Mouse (Mus musculus) CD8-positive naive resting alpha-beta T cell, adult 2 months (primary cell): ENCODE data around the gene Ube2s.
"Not testable (repeated sequence)": the region's sequence is repeated elsewhere in the genome, so short reads cannot be mapped to it uniquely, and the experiment has no call there.

Source experiments
- DNase-seq, 2 experiments: peaks; one replicate each; pipeline ENCODE4 v3.0.0; 2022; ENCODE audit warnings: low read depth in 2 of 2, low spot score in 2 of 2

The Ube2s gene

GRCm38 (mm10) chr7:4812303-4813104 lies at the start of gene Ube2s:
Gene Ube2s, minus strand, starts transcription at chr7:4812590.
- peak; percentile 97 to 98 for DNase-seq

- not testable (repeated sequence) for DNase-seq
Measured at GRCm38 (mm10) chr7:4860926-4861325, 48.5 kb upstream of the Ube2s start.

GRCm38 (mm10) chr7:4859418-4859978 lies 47.1 kb upstream of the Ube2s start:
- DNase-seq, result no peak

GRCm38 (mm10) chr7:4857321-4857720 lies 44.9 kb upstream of the Ube2s start:
- DNase-seq, result no peak

GRCm38 (mm10) chr7:4856508-4856907 lies 44.1 kb upstream of the Ube2s start:
- no peak for DNase-seq

GRCm38 (mm10) chr7:4853613-4854012 lies 41.2 kb upstream of the Ube2s start:
- no peak for DNase-seq

GRCm38 (mm10) chr7:4851315-4851688 lies 38.9 kb upstream of the Ube2s start:
- no peak for DNase-seq

GRCm38 (mm10) chr7:4850621-4851314 lies 38.4 kb upstream of the Ube2s start:
- no peak for DNase-seq

- DNase-seq, result no peak
Measured at GRCm38 (mm10) chr7:4849372-4849771, 37.0 kb upstream of the Ube2s start.

GRCm38 (mm10) chr7:4844917-4845309 lies 32.5 kb upstream of the Ube2s start:
- DNase-seq, result no peak

- no peak for DNase-seq
Measured at GRCm38 (mm10) chr7:4844245-4844916, 32.0 kb upstream of the Ube2s start, which contains the start of gene Shisa7. Gene Shisa7, minus strand, starts transcription at chr7:4844696.

- no peak for DNase-seq
Measured at GRCm38 (mm10) chr7:4843604-4844244, 31.3 kb upstream of the Ube2s start.

- no peak for DNase-seq
Measured at GRCm38 (mm10) chr7:4842634-4843131, 30.3 kb upstream of the Ube2s start.

GRCm38 (mm10) chr7:4842077-4842476 lies 29.7 kb upstream of the Ube2s start:
- no peak for DNase-seq

- no peak for DNase-seq
Measured at GRCm38 (mm10) chr7:4837639-4838038, 25.2 kb upstream of the Ube2s start.

GRCm38 (mm10) chr7:4836351-4836792 lies 24.0 kb upstream of the Ube2s start:
- DNase-seq, result peak; percentile 60 to 61

- no peak for DNase-seq
Measured at GRCm38 (mm10) chr7:4835631-4836327, 23.4 kb upstream of the Ube2s start.

- no peak for DNase-seq
Measured at GRCm38 (mm10) chr7:4830476-4830875, 18.1 kb upstream of the Ube2s start.

GRCm38 (mm10) chr7:4825365-4825764 lies 13.0 kb upstream of the Ube2s start:
- no peak for DNase-seq
